8 mouse cellular contexts compared by ENCODE assay signal in the genomic region with DNA sequence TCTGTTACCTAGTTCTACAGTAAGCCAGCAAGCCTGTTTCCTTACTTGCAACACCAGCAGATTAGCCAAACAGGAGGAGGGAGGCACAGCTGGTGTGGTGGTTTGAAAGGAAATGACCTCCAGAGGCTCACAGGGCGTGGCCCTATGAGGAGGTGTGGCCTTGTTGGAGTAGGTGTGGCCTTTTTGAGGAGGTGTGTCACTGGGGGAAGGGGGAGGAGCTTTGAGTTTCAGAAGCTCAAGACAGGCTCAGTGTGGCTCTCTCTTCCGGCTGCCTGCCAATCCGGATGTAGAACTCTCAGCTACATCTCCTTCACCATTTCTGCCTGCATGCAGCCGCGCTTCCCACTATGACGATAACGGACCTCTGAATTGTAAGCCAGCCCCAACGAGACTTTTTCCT.
A peak's percentile ranks its signal among the peaks of the same experiment; 100 is the strongest.
DNase-seq lines count a peak whose midpoint lies in the region; ATAC-seq lines count a peak whose summit lies in the region.

No protein-coding gene starts in this region.

- intact Hi-C loops in heart, postnatal 25 days (cut with DNase I): no loop called here

- DNase-seq in heart, adult 11 months: peak; percentile 94
- no peak for DNase-seq in heart, postnatal 25 days (ENCODE audit: low spot score)
- DNase-seq in A20 (ENCODE audit: low read depth, low spot score): peak; percentile 53
- no peak for DNase-seq in frontal cortex, postnatal 10 days (ENCODE audit: low spot score in 2 of 2)
- DNase-seq in kidney, adult 11 months: no peak
- DNase-seq in cerebellum, adult 11 months: no peak

- peak; percentile 97 for ATAC-seq in granulocyte monocyte progenitor cell, adult 5-6 weeks (replicated peaks; ENCODE audit: poor library complexity, severe bottlenecking)
- ATAC-seq in megakaryocyte progenitor cell, adult 5-6 weeks (replicated peaks; ENCODE audit: poor library complexity): peak; percentile 90

Comparison
In these comparisons a context has a peak if more than half of its experiments do, and no peak if none do; other contexts are left out.
1. DNase-seq: peak in heart, adult 11 months (single experiment) and A20 (single experiment); none in heart, postnatal 25 days (single experiment), frontal cortex, postnatal 10 days (0 of 2), kidney, adult 11 months (single experiment) and cerebellum, adult 11 months (single experiment).